Mouse (Mus musculus): ENCODE measurements at regions not wholly inside any gene's neighbourhood (a gene's known extent, or its start where the extent isn't known, plus 50 kb on each side); places are given as distances from the start of the nearest gene placed in this dataset.
"Not testable (repeated sequence)": the region's sequence is repeated elsewhere in the genome, so short reads cannot be mapped to it uniquely, and the experiment has no call there.

DNA sequence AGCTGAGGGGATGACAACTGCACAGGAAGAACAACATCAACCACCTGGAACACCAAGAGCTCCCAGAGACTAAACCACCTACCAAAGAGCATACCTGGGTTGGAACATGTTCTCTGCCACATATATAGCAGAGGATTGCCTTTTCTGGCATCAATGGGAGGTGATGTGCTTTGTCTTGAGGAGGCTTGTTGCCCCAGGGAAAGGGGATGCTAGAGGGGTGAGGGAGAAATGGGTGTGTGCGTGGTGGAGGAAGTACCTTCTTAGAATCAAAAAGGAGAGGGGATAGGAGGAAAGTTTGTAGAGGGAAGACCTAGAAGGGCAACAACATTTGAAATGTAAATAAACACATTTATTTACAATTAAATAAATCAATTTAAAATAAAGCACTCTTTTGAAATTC is 358.5 kb upstream of the Pfkp start:
- WGBS: 82% methylated on average over 1 of the region's 1 CpGs
- ATAC-seq (ENCODE audit: low FRiP score, low TSS enrichment) (no peak), DNase-seq (ENCODE audit: low spot score) (no peak)
- no peaks in the 10 kb centered on the region for H3K9me3 ChIP-seq (ENCODE audit: control insufficient read depth, low read length)
- no peak overlapping the region for H3K9ac ChIP-seq (ENCODE audit: low read length)
- TF ChIP-seq CTCF (IDR thresholded peaks at IDR 0.05; ENCODE audit: low read depth): no peak
- TF ChIP-seq EP300 (optimal IDR thresholded peaks at IDR 0.05): no peak
- H3K4me2 ChIP-seq (replicated peaks; ENCODE audit: low read depth): no peak overlapping the region
- no peaks in the 10 kb centered on the region for H3K4me1 ChIP-seq (replicated peaks; ENCODE audit: control insufficient read depth, insufficient read depth)
- H3K4me3 ChIP-seq (ENCODE audit: low read depth, low read length): no peak overlapping the region
- no peaks in the 10 kb centered on the region for H3K36me3 ChIP-seq (ENCODE audit: control insufficient read depth, insufficient read depth, low read length)
- H3K27me3 ChIP-seq (ENCODE audit: control insufficient read depth, insufficient read depth, low read length): no peaks in the 10 kb centered on the region
- no peak overlapping the region for H3K27ac ChIP-seq (replicated peaks)

GRCm38 (mm10) chr13:6998508-6999278 is 350.1 kb upstream of the Pfkp start:
- H3K36me3 ChIP-seq (ENCODE audit: control insufficient read depth, insufficient read depth, low read length); H3K27me3 ChIP-seq (ENCODE audit: control insufficient read depth, insufficient read depth, low read length); H3K9ac ChIP-seq (ENCODE audit: low read length); H3K4me3 ChIP-seq (ENCODE audit: low read depth, low read length); H3K4me2 ChIP-seq (replicated peaks; ENCODE audit: low read depth); H3K27ac ChIP-seq (replicated peaks); H3K4me1 ChIP-seq (replicated peaks; ENCODE audit: control insufficient read depth, insufficient read depth); ATAC-seq (ENCODE audit: low FRiP score, low TSS enrichment); H3K9me3 ChIP-seq (ENCODE audit: control insufficient read depth, low read length); DNase-seq (ENCODE audit: low spot score): not testable (repeated sequence)
- 53% methylated on average over 8 of the region's 10 CpGs for WGBS

GRCm38 (mm10) chr13:6998094-6998493 is 349.5 kb upstream of the Pfkp start:
- ATAC-seq (ENCODE audit: low FRiP score, low TSS enrichment) (no peak), DNase-seq (ENCODE audit: low spot score) (no peak)
- H3K27ac ChIP-seq (replicated peaks): no peak overlapping the region
- no peak overlapping the region for H3K4me3 ChIP-seq (ENCODE audit: low read depth, low read length)
- no peaks in the 10 kb centered on the region for H3K9me3 ChIP-seq (ENCODE audit: control insufficient read depth, low read length)
- H3K4me2 ChIP-seq (replicated peaks; ENCODE audit: low read depth): no peak overlapping the region
- H3K36me3 ChIP-seq (ENCODE audit: control insufficient read depth, insufficient read depth, low read length): no peaks in the 10 kb centered on the region
- no peaks in the 10 kb centered on the region for H3K4me1 ChIP-seq (replicated peaks; ENCODE audit: control insufficient read depth, insufficient read depth)
- H3K27me3 ChIP-seq (ENCODE audit: control insufficient read depth, insufficient read depth, low read length): no peaks in the 10 kb centered on the region
- H3K9ac ChIP-seq (ENCODE audit: low read length): no peak overlapping the region
- WGBS: 88% methylated on average over 9 of the region's 9 CpGs
- TF ChIP-seq CTCF (IDR thresholded peaks at IDR 0.05; ENCODE audit: low read depth) (no peak), EP300 (optimal IDR thresholded peaks at IDR 0.05) (no peak)

GRCm38 (mm10) chr13:6992323-6992994 is 343.9 kb upstream of the Pfkp start:
- Histone ChIP-seq H3K9ac (ENCODE audit: low read length) (no peak overlapping the region), H3K9me3 (ENCODE audit: control insufficient read depth, low read length) (no peaks in the 10 kb centered on the region), H3K4me2 (replicated peaks; ENCODE audit: low read depth) (no peak overlapping the region), H3K4me1 (replicated peaks; ENCODE audit: control insufficient read depth, insufficient read depth) (no peaks in the 10 kb centered on the region), H3K4me3 (ENCODE audit: low read depth, low read length) (no peak overlapping the region), H3K36me3 (ENCODE audit: control insufficient read depth, insufficient read depth, low read length) (no peaks in the 10 kb centered on the region), H3K27me3 (ENCODE audit: control insufficient read depth, insufficient read depth, low read length) (no peaks in the 10 kb centered on the region), H3K27ac (replicated peaks) (no peak overlapping the region)
- DNase-seq (ENCODE audit: low spot score) (no peak), ATAC-seq (ENCODE audit: low FRiP score, low TSS enrichment) (no peak)
- no peak for TF ChIP-seq CTCF (IDR thresholded peaks at IDR 0.05; ENCODE audit: low read depth)
- no peak for TF ChIP-seq EP300 (optimal IDR thresholded peaks at IDR 0.05)
- WGBS: 70% methylated on average over 12 of the region's 12 CpGs

DNA sequence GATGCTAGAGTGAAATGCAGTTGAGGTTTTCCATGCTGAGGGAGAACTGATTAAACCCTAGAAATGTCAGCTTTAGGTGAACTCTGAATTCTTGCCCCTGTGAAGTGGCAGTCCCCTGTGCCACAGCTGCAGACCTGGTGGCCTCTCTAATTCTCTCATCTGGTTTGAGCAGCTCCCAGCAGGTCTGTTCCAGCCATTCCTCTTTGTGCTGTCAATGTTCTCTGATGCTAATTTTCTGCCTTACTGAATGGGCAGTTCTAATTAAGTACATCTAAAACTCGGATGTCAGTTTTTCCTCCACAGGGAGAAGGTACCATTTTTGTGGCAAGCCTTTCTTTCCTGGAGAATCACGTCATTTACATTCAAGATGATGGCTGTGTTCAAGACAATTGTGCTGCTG is 343.1 kb upstream of the Pfkp start:
- no peaks in the 10 kb centered on the region for H3K9me3 ChIP-seq (ENCODE audit: control insufficient read depth, low read length)
- no peaks in the 10 kb centered on the region for H3K36me3 ChIP-seq (ENCODE audit: control insufficient read depth, insufficient read depth, low read length)
- H3K4me1 ChIP-seq (replicated peaks; ENCODE audit: control insufficient read depth, insufficient read depth): no peaks in the 10 kb centered on the region
- no peaks in the 10 kb centered on the region for H3K27me3 ChIP-seq (ENCODE audit: control insufficient read depth, insufficient read depth, low read length)
- no peak overlapping the region for H3K4me2 ChIP-seq (replicated peaks; ENCODE audit: low read depth)
- 71% methylated on average over 2 of the region's 2 CpGs for WGBS
- no peak overlapping the region for H3K4me3 ChIP-seq (ENCODE audit: low read depth, low read length)
- H3K9ac ChIP-seq (ENCODE audit: low read length): no peak overlapping the region
- no peak for TF ChIP-seq CTCF (IDR thresholded peaks at IDR 0.05; ENCODE audit: low read depth)
- TF ChIP-seq EP300 (optimal IDR thresholded peaks at IDR 0.05): no peak
- H3K27ac ChIP-seq (replicated peaks): no peak overlapping the region
- DNase-seq (ENCODE audit: low spot score) (no peak), ATAC-seq (ENCODE audit: low FRiP score, low TSS enrichment) (no peak)
